Mouse (Mus musculus) forebrain, embryonic 12.5 days (tissue): ENCODE data around the gene Snx11. TPM values are rescaled to one million over a fixed set of nuclear protein-coding genes. Genes with fewer than 3 reads are reported as not detected.

Source experiments
- ATAC-seq: fragments of 200-750 bp; cut with Nextera tagmentation; 2 replicates; pipeline ENCODE4 v1.8.0; 2017; ENCODE audit warnings: moderate TSS enrichment; ENCODE audit not compliant: low FRiP score
- H3K27ac ChIP-seq: fragments of 300-500 bp; sonication (generic); 2 replicates; pipeline ENCODE4 v1.5.1; 2016; ENCODE audit warnings: mild to moderate bottlenecking
- H3K27me3 ChIP-seq: fragments of 300-500 bp; sonication (generic); 2 replicates; pipeline ENCODE4 v1.6.1; 2016; ENCODE audit warnings: mild to moderate bottlenecking
- H3K36me3 ChIP-seq: fragments of 300-500 bp; sonication (generic); replicated peaks from 2 replicates; pipeline ENCODE4 v1.6.1; 2016; ENCODE audit warnings: mild to moderate bottlenecking
- H3K4me1 ChIP-seq: fragments of 300-500 bp; sonication (generic); 2 replicates; pipeline ENCODE4 v1.6.1; 2016
- H3K4me2 ChIP-seq: fragments of 300-500 bp; sonication (generic); 2 replicates; pipeline ENCODE4 v1.6.1; 2016; ENCODE audit warnings: mild to moderate bottlenecking, moderate library complexity
- H3K4me3 ChIP-seq: fragments of 300-500 bp; sonication (generic); replicated peaks from 2 replicates; pipeline ENCODE4 v1.5.1; 2016; ENCODE audit warnings: mild to moderate bottlenecking
- H3K9ac ChIP-seq: fragments of 300-500 bp; sonication (generic); 2 replicates; pipeline ENCODE4 v1.6.1; 2016; ENCODE audit warnings: mild to moderate bottlenecking
- H3K9me3 ChIP-seq: fragments of 300-500 bp; sonication (generic); 2 replicates; pipeline ENCODE4 v1.6.1; 2016
- WGBS: fragments of 180-500 bp; shearing (Covaris S2); methylation state at CpG from one replicate; pipeline ENCODE4 v1.1.7; 2016; 5-methylcytosine and 5-hydroxymethylcytosine counted together
- polyA plus RNA-seq: library from polyadenylated mRNA; unstranded; fragments of >200 nt; fragmentation: Nextera tagmentation; extraction: Ambion mirVana; gene quantifications from 2 replicates; pipeline ENCODE4 v1.2.1, GENCODE M21; 2016

Snx11 gene
- polyA plus RNA-seq, 1 experiment from 2014 or later, result 31.0 TPM

- H3K36me3 ChIP-seq, result no peaks in the 10 kb centered on the region
- H3K4me1 ChIP-seq, result peaks cover 18% of the 10 kb centered on the region
- H3K9me3 ChIP-seq, result no peaks in the 10 kb centered on the region
- H3K4me2 ChIP-seq, result no peak overlapping the region
- H3K27me3 ChIP-seq, result no peaks in the 10 kb centered on the region
- ATAC-seq, result no peak
- H3K27ac ChIP-seq, result no peak overlapping the region
- H3K9ac ChIP-seq, result no peak overlapping the region
- 46% methylated on average over 7 of the region's 7 CpGs for WGBS
- H3K4me3 ChIP-seq, result no peak overlapping the region
Measured at GRCm38 (mm10) chr11:96718609-96719008, 58.8 kb downstream of the Snx11 start.

Other genes with a start within 250 kb of the Snx11 start
- 168 and 172 TPM in 2 replicates for gene Cbx1, start 11.6 kb upstream of the Snx11 start, polyA plus RNA-seq
- gene Nfe2l1, start 52.4 kb upstream of the Snx11 start, polyA plus RNA-seq, result 72.8 and 76.0 TPM in 2 replicates
- 22.9 and 27.8 TPM in 2 replicates for gene Copz2, start 72.3 kb upstream of the Snx11 start, polyA plus RNA-seq
- gene Cdk5rap3, start 138.9 kb upstream of the Snx11 start, polyA plus RNA-seq, result 102 and 106 TPM in 2 replicates
- gene Prr15l, start 150.5 kb upstream of the Snx11 start, polyA plus RNA-seq, result 0.58 and 0.60 TPM in 2 replicates
- gene Pnpo, start 166.4 kb upstream of the Snx11 start, polyA plus RNA-seq, result 17.2 and 17.4 TPM in 2 replicates
- 23.1 and 27.2 TPM in 2 replicates for gene Sp2, start 205.4 kb upstream of the Snx11 start, polyA plus RNA-seq
- gene Sp6, start 235.8 kb upstream of the Snx11 start, polyA plus RNA-seq, result 0.26 and 0.51 TPM in 2 replicates